Mouse (Mus musculus): ENCODE measurements at regions not wholly inside any gene's neighbourhood (a gene's known extent, or its start where the extent isn't known, plus 50 kb on each side); places are given as distances from the start of the nearest gene placed in this dataset.

DNA sequence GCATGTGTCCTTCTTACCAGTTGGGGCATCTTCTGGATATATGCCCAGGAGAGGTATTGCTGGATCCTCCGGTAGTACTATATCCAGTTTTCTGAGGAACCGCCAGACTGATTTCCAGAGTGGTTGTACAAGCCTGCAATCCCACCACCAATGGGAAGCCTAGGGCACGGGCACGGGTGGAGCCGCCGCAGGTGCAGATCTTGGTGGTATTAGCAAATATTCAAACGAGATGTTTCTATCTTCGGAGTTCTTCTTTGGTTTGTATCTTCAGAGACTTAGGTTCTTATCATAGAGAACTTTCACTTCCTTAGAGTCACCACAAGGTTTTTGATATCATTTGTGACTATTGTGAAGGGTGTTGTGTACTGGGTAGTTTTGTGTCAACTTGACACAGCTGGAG is 103.1 kb downstream of the Btbd35f12 start:
- peak in 1 of 2 experiments; percentile 0 for DNase-seq (ENCODE audit: low spot score in 2 of 2)

Data from spleen, postnatal 36 days (tissue).